19 mouse cellular contexts compared by ENCODE assay signal in the genomic region with DNA sequence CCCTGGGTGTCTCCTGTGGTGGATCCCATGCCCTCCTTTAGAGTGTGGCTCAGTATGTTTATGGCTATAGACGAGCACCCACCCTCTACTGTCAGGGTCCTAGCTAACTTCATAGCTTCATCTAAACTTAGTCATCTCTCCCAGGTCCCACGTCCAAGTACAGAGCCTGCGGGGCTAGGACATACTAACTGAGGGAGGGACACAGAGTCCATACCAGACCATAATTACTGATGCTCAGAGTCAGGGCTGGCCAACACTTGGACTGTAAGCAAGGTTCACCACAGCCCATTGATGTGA.
DNase-seq lines count a peak whose midpoint lies in the region; ATAC-seq and TF ChIP-seq lines count a peak whose summit lies in the region.
"Had no signal": no experiment of that assay in that cellular context is flagged by ENCODE, and none has a peak within 500 bp of the region (broad histone marks: within the 10 kb centered on the region; RNA-seq: fewer than 3 reads in every experiment).

No protein-coding gene starts in this region.

- no peak overlapping the region for H3K4me3 ChIP-seq in gastrocnemius, adult 2 months
- H3K4me3 ChIP-seq in embryonic facial prominence, embryonic 15.5 days (replicated peaks), result no peak overlapping the region
- H3K4me3 ChIP-seq: embryonic facial prominence, embryonic 12.5 days; forebrain, embryonic 13.5 days; forebrain, embryonic 15.5 days had no signal

- H3K4me1 ChIP-seq in embryonic facial prominence, embryonic 15.5 days, result no peaks in the 10 kb centered on the region
- H3K4me1 ChIP-seq: forebrain, embryonic 13.5 days; forebrain, embryonic 15.5 days had no signal

- no peak overlapping the region for H3K4me2 ChIP-seq in embryonic facial prominence, embryonic 15.5 days (replicated peaks)
- H3K4me2 ChIP-seq: embryonic facial prominence, embryonic 12.5 days; forebrain, embryonic 13.5 days; forebrain, embryonic 15.5 days had no signal

- H3K27me3 ChIP-seq in embryonic facial prominence, embryonic 15.5 days, result no peaks in the 10 kb centered on the region
- H3K27me3 ChIP-seq: embryonic facial prominence, embryonic 12.5 days; forebrain, embryonic 13.5 days; forebrain, embryonic 15.5 days had no signal

- H3K27ac ChIP-seq in gastrocnemius, adult 2 months, result peak overlapping the region; percentile 28; the same call in 1 of the 2 replicates
- peak overlapping the region; percentile 24 for H3K27ac ChIP-seq in embryonic facial prominence, embryonic 15.5 days (replicated peaks)
- H3K27ac ChIP-seq: embryonic facial prominence, embryonic 12.5 days; forebrain, embryonic 13.5 days; forebrain, embryonic 15.5 days had no signal

- intact Hi-C loops in gastrocnemius, adult 2 months (cut with DNase I), result no loop called here
- intact Hi-C loops in gastrocnemius, postnatal 14 days (cut with DNase I; ENCODE audit: low total_unique reads), result no loop called here

- no peak for ATAC-seq in embryonic facial prominence, embryonic 15.5 days (ENCODE audit: insufficient number of reproducible peaks, low FRiP score, low TSS enrichment, low read depth)
- ATAC-seq in granulocyte monocyte progenitor cell, adult 5-6 weeks (replicated peaks; ENCODE audit: poor library complexity, severe bottlenecking), result peak; percentile 31; the same call in 1 of the 2 replicates
- ATAC-seq: forebrain, embryonic 13.5 days; forebrain, embryonic 15.5 days; forebrain, postnatal 0 days had no signal

- no peak for DNase-seq in gastrocnemius, adult 2 months
- DNase-seq in gastrocnemius, postnatal 14 days, result no peak
- no peak for DNase-seq in urinary bladder, adult 2 months (ENCODE audit: low spot score)
- DNase-seq: adrenal gland, adult 2 months; adrenal gland, postnatal 10 days; adrenal gland, postnatal 25 days; cerebellum, adult 11 months; cerebellum, adult 18-20 months; cerebellum, adult 8-10 months; cerebellum, adult 9-11 months; cerebellum, postnatal 14 days; cerebellum, postnatal 36 days; embryo, embryonic 11 days; forebrain, postnatal 0 days had no signal

- no peaks in the 10 kb centered on the region for H3K36me3 ChIP-seq in embryonic facial prominence, embryonic 15.5 days
- H3K36me3 ChIP-seq: embryonic facial prominence, embryonic 12.5 days; forebrain, embryonic 15.5 days had no signal

- H3K9me3 ChIP-seq in embryonic facial prominence, embryonic 15.5 days (replicated peaks), result no peaks in the 10 kb centered on the region
- H3K9me3 ChIP-seq: embryonic facial prominence, embryonic 12.5 days; forebrain, embryonic 13.5 days; forebrain, embryonic 15.5 days had no signal

- 80% methylated on average over 3 of the region's 3 CpGs for WGBS in embryonic facial prominence, embryonic 15.5 days

- H3K9ac ChIP-seq in embryonic facial prominence, embryonic 15.5 days, result no peak overlapping the region
- H3K9ac ChIP-seq: embryonic facial prominence, embryonic 12.5 days; forebrain, embryonic 13.5 days; forebrain, embryonic 15.5 days; forebrain, postnatal 0 days had no signal

- TF ChIP-seq CTCF in gastrocnemius, adult 2 months (IDR thresholded peaks at IDR 0.05), result no peak
